Mouse (Mus musculus): Measurements from ENCODE around the gene Ccr1. TPM values are rescaled to one million over a fixed set of nuclear protein-coding genes. Genes with fewer than 3 reads are reported as not detected.

Gene Ccr1
- polyA plus RNA-seq, 1 experiment, result 0.06 TPM

DNA sequence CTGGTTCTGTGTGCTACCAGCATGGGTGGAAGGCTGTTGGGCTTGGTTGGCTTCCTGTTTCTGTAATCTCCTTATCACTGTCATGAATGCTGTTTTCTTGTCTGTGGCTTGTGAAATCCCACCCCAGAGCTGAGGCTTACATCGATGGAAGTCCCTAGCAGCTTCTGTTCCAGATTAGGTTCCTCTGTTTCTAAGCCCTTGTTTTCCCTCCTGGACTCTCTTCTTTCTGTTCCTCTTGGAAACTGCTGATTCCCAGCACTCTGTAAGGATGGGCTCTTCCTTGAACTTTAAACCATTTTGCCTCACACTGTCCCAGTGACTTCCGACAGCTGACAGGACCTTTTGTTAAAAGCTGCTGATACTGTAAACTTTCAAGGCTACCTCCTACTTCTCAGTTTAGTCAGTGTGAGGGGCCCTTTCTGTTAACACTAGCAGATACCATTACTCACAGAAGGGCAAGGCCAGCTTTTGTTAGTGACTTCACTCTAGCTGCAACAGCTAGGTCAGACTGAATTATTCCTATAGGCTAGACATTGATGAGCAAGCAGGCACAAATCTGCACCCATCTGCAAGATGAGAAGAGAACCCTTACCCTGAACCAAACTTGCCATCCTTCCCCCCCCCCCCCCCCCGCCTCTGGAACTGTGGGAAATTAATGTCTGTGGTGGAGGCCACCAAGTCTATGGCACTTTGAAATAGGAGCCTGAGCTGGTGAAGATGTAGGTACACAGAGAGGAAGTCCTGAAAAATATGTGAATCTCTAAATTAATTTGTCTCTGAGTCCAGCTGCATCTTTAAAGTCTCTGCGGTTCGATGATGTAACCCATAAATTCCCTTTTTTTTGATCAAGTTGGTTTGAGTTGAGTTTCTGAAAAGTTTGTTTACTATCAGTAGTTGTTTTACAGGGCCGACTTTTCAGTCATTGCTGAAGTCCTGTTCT is 36.5 kb downstream of the Ccr1 start:
- H3K4me1 ChIP-seq (ENCODE audit: control insufficient read depth, insufficient read depth, low read length), result peaks cover 2% of the 10 kb centered on the region
- H3K36me3 ChIP-seq (ENCODE audit: control insufficient read depth, insufficient read depth, low read length), result no peaks in the 10 kb centered on the region
- no peak overlapping the region for H3K27ac ChIP-seq (ENCODE audit: control insufficient read depth, insufficient read depth, low read depth, low read length)
- H3K27me3 ChIP-seq (ENCODE audit: control insufficient read depth, insufficient read depth, low read length), result no peaks in the 10 kb centered on the region
- H3K4me3 ChIP-seq (ENCODE audit: control insufficient read depth, low read depth, low read length), result no peak overlapping the region
- TF ChIP-seq POLR2A (IDR thresholded peaks at IDR 0.05; ENCODE audit: control insufficient read depth, low read depth, low read length), result no peak
- TF ChIP-seq CTCF (IDR thresholded peaks at IDR 0.05; ENCODE audit: control insufficient read depth, insufficient read depth, insufficient replicate concordance, low read depth, low read length), result no peak

DNA sequence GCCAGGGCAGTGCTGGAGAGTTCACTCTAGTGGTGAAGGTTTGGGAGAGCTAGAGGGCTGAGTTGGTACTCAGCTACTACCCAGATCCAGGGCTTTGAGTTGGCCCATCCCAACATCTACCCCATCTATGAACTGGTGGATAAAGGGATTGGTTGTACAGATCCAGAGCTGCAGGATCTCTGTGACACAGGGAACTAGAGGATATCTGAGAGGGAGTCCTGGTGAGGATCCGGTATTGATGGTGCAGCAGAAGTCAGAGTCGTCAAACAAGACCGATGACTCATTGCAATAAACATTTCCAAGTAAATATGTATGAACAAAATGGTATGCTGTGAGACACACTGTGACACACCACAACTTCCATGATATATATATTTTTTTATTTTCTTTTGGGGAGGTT is 37.6 kb downstream of the Ccr1 start:
- Histone ChIP-seq H3K36me3 (ENCODE audit: control insufficient read depth, insufficient read depth, low read length) (no peaks in the 10 kb centered on the region), H3K27me3 (ENCODE audit: control insufficient read depth, insufficient read depth, low read length) (no peaks in the 10 kb centered on the region), H3K27ac (ENCODE audit: control insufficient read depth, insufficient read depth, low read depth, low read length) (no peak overlapping the region), H3K4me3 (ENCODE audit: control insufficient read depth, low read depth, low read length) (no peak overlapping the region), H3K4me1 (ENCODE audit: control insufficient read depth, insufficient read depth, low read length) (peaks cover 5% of the 10 kb centered on the region)
- TF ChIP-seq CTCF (IDR thresholded peaks at IDR 0.05; ENCODE audit: control insufficient read depth, insufficient read depth, insufficient replicate concordance, low read depth, low read length) (no peak), POLR2A (IDR thresholded peaks at IDR 0.05; ENCODE audit: control insufficient read depth, low read depth, low read length) (no peak)

DNA sequence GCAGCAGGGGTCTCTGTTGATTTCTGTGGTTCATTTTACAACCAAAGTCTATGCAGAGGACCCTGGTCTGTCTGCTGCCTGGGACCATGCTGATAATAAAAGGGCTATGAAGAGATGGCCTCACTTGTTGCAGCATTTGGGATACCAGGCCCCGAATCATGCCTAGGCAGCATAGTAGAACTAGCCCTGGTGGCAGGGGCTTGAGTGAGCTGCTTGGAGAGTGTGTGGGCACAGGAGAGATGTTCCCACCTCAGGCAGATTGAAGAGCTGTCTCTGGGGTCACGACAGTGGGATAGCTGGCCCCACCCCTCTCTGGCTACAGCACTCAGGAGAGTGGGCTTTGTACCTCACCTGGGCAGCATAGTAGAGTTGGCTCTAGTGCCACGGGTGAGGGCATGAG is 38.0 kb downstream of the Ccr1 start:
- Histone ChIP-seq H3K36me3 (ENCODE audit: control insufficient read depth, insufficient read depth, low read length) (no peaks in the 10 kb centered on the region), H3K27ac (ENCODE audit: control insufficient read depth, insufficient read depth, low read depth, low read length) (no peak overlapping the region), H3K4me3 (ENCODE audit: control insufficient read depth, low read depth, low read length) (peak overlapping the region; percentile 31), H3K4me1 (ENCODE audit: control insufficient read depth, insufficient read depth, low read length) (peaks cover 9% of the 10 kb centered on the region), H3K27me3 (ENCODE audit: control insufficient read depth, insufficient read depth, low read length) (no peaks in the 10 kb centered on the region)
- TF ChIP-seq CTCF (IDR thresholded peaks at IDR 0.05; ENCODE audit: control insufficient read depth, insufficient read depth, insufficient replicate concordance, low read depth, low read length) (no peak), POLR2A (IDR thresholded peaks at IDR 0.05; ENCODE audit: control insufficient read depth, low read depth, low read length) (no peak)

DNA sequence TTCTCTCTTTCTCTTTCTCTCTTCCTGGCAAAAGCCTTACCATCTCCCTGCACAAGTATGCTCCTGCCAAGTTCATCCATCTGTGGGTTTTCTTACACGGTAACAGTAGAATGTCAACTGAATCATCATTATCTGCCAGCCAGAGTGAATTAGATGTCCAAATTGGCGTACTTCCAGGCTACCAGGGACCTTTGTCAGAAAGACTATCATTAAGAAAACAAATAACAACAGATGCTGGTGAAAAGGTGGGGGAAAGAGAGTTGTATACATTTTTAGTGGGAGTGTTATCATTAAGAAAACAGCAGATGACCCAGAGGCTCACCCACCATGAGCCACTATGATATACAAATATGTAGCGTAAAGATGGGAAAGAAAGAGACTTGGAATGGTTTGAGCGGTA is 38.6 kb downstream of the Ccr1 start:
- H3K4me1 ChIP-seq (ENCODE audit: control insufficient read depth, insufficient read depth, low read length), result peaks cover 9% of the 10 kb centered on the region
- no peaks in the 10 kb centered on the region for H3K27me3 ChIP-seq (ENCODE audit: control insufficient read depth, insufficient read depth, low read length)
- TF ChIP-seq CTCF (IDR thresholded peaks at IDR 0.05; ENCODE audit: control insufficient read depth, insufficient read depth, insufficient replicate concordance, low read depth, low read length) (no peak), POLR2A (IDR thresholded peaks at IDR 0.05; ENCODE audit: control insufficient read depth, low read depth, low read length) (no peak)
- peak overlapping the region; percentile 31; the same call in 1 of the 2 replicates for H3K4me3 ChIP-seq (ENCODE audit: control insufficient read depth, low read depth, low read length)
- no peaks in the 10 kb centered on the region for H3K36me3 ChIP-seq (ENCODE audit: control insufficient read depth, insufficient read depth, low read length)
- H3K27ac ChIP-seq (ENCODE audit: control insufficient read depth, insufficient read depth, low read depth, low read length), result no peak overlapping the region

DNA sequence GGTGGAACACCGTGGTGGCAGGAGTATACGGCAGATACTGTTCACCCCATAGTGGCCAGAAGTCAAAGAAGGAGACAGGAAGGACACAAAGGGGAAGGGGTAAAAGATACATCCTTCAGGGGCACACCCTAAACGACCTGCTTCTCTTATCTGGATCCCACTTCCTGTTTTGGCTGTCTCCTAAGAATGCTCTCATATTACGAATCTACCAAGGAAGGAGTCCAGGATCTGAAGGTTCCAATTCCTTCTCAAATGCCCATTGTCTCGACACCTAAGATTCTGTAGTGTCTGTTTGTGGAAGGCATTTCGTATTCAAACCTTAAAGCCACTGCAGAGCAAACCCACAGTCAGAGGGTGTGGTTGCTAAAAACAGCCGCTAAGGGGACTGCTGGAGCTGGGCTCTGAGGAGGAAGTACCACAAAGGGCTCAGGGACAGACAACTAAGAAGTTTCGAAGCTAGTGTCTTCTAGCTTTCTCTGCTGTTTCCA is 39.7 kb downstream of the Ccr1 start:
- H3K4me3 ChIP-seq (ENCODE audit: control insufficient read depth, low read depth, low read length), result peak overlapping the region; percentile 52
- no peaks in the 10 kb centered on the region for H3K36me3 ChIP-seq (ENCODE audit: control insufficient read depth, insufficient read depth, low read length)
- peaks cover 15% of the 10 kb centered on the region for H3K4me1 ChIP-seq (ENCODE audit: control insufficient read depth, insufficient read depth, low read length)
- TF ChIP-seq POLR2A (IDR thresholded peaks at IDR 0.05; ENCODE audit: control insufficient read depth, low read depth, low read length) (no peak), CTCF (IDR thresholded peaks at IDR 0.05; ENCODE audit: control insufficient read depth, insufficient read depth, insufficient replicate concordance, low read depth, low read length) (no peak)
- no peaks in the 10 kb centered on the region for H3K27me3 ChIP-seq (ENCODE audit: control insufficient read depth, insufficient read depth, low read length)
- H3K27ac ChIP-seq (ENCODE audit: control insufficient read depth, insufficient read depth, low read depth, low read length), result no peak overlapping the region

DNA sequence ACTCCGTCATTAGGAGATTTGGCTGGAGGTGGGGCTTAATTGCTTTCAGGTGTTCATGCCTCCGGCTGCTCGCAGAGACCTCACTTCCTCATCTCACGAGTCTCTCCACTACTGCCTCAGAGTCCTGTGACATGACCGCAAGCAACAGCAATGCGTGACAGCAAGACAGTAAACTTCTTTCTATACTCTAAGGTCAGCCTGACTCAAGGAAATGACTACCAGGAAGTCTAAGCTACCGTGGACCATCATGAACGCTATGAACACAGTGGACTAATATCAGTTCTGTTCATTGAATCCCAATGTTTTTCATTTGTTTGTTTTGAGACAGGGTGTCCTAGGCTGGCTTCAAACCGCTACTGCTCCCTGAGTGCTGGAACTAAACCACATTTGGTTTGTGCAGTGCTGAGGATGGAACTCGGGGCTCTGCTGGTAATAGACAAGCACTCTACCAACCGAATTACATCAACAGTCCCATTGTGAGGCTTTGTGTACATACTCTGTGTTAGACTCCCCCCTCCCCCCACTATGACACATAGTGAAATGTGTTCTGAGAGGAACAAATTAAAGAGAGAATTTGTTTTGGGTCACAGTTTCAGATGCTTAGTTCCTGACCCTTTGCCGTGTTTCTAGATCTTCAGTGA is 40.3 kb downstream of the Ccr1 start:
- Histone ChIP-seq H3K4me1 (ENCODE audit: control insufficient read depth, insufficient read depth, low read length) (peaks cover 20% of the 10 kb centered on the region), H3K36me3 (ENCODE audit: control insufficient read depth, insufficient read depth, low read length) (no peaks in the 10 kb centered on the region), H3K27me3 (ENCODE audit: control insufficient read depth, insufficient read depth, low read length) (no peaks in the 10 kb centered on the region), H3K4me3 (ENCODE audit: control insufficient read depth, low read depth, low read length) (peak overlapping the region; percentile 52; the same call in 1 of the 2 replicates), H3K27ac (ENCODE audit: control insufficient read depth, insufficient read depth, low read depth, low read length) (no peak overlapping the region)
- no peak for TF ChIP-seq POLR2A (IDR thresholded peaks at IDR 0.05; ENCODE audit: control insufficient read depth, low read depth, low read length)
- TF ChIP-seq CTCF (IDR thresholded peaks at IDR 0.05; ENCODE audit: control insufficient read depth, insufficient read depth, insufficient replicate concordance, low read depth, low read length), result no peak

Data from testis, adult 2 months (tissue).